Mouse (Mus musculus) spleen, adult 2 months (tissue): ENCODE measurements around the gene Ppp4r3b.

Experiments
- CTCF ChIP-seq: fragments of 200-500 bp; IDR thresholded peaks from 2 replicates; pipeline ENCODE4 v1.5.1; 2011; ENCODE audit warnings: mild to moderate bottlenecking, inconsistent platforms; ENCODE audit not compliant: insufficient read depth, insufficient read length, insufficient replicate concordance; ENCODE audit errors: extremely low read depth
- POLR2A ChIP-seq: fragments of 200-500 bp; IDR thresholded peaks from 2 replicates; pipeline ENCODE4 v1.6.1; 2011; ENCODE audit warnings: low read depth, low read length, inconsistent platforms

- TF ChIP-seq POLR2A: no peak
- TF ChIP-seq CTCF: no peak
These were observed 42.8 kb upstream of the Ppp4r3b start for GRCm38 (mm10) chr11:29129862-29130384.
